Mouse (Mus musculus) G1E (cell line): Measurements from ENCODE around the gene Ms4a8a.

Source experiments
- CTCF ChIP-seq: IDR thresholded peaks from 2 replicates; pipeline ENCODE4 v1.5.1; 2012; ENCODE audit warnings: low read depth, low read length, inconsistent platforms, mixed read lengths
- GATA1 ChIP-seq: IDR thresholded peaks from 2 replicates; pipeline ENCODE4 v1.6.1; 2012; ENCODE audit warnings: borderline replicate concordance, low read length, inconsistent platforms, mixed read lengths
- POLR2AphosphoS5 ChIP-seq: IDR thresholded peaks from 2 replicates; pipeline ENCODE4 v1.6.1; 2012; ENCODE audit warnings: low read depth, low read length, inconsistent platforms; ENCODE audit not compliant: insufficient replicate concordance
- TAL1 ChIP-seq: conservative IDR thresholded peaks from 2 replicates; pipeline ENCODE4 v1.6.1; 2012; ENCODE audit warnings: low read depth, low read length, inconsistent platforms, mixed read lengths

GRCm38 (mm10) chr19:11119338-11119737, 38.4 kb upstream of the Ms4a8a start:
- no peak for TF ChIP-seq CTCF
- TF ChIP-seq GATA1, result no peak
- TF ChIP-seq POLR2AphosphoS5, result no peak
- TF ChIP-seq TAL1, result no peak
